Mouse (Mus musculus) cerebellum, postnatal 4 days (tissue): ENCODE measurements around the gene Spag16.
"Not testable (repeated sequence)": the region's sequence is repeated elsewhere in the genome, so short reads cannot be mapped to it uniquely, and the experiment has no call there.

Experiments
- DNase-seq, 2 experiments: peaks; one replicate each; pipeline ENCODE4 v3.0.0; 2022; ENCODE audit warnings: low spot score in 2 of 2, mixed read lengths in 1 of 2

Spag16 gene

GRCm38 (mm10) chr1:69826806-69827703, at the start of gene Spag16:
Gene Spag16, plus strand, starts transcription at chr1:69826970.
- DNase-seq = peak; percentile 58 to 75

GRCm38 (mm10) chr1:69785129-69785528, 41.6 kb upstream of the Spag16 start:
- DNase-seq = peak in 1 of 2 experiments; percentile 42

GRCm38 (mm10) chr1:69786716-69787115, 40.1 kb upstream of the Spag16 start:
- DNase-seq = no peak

- DNase-seq = no peak
Measured at GRCm38 (mm10) chr1:69787379-69787778, 39.4 kb upstream of the Spag16 start.

GRCm38 (mm10) chr1:69790337-69791250, 36.2 kb upstream of the Spag16 start:
- peak; percentile 37 to 74 for DNase-seq

GRCm38 (mm10) chr1:69798948-69799565, 27.7 kb upstream of the Spag16 start:
- DNase-seq = no peak

GRCm38 (mm10) chr1:69810161-69810560, 16.6 kb upstream of the Spag16 start:
- no peak for DNase-seq

GRCm38 (mm10) chr1:69825635-69826034, 1.1 kb upstream of the Spag16 start:
- not testable (repeated sequence) for DNase-seq

GRCm38 (mm10) chr1:69828872-69829479, 2.2 kb downstream of the Spag16 start:
- no peak for DNase-seq

GRCm38 (mm10) chr1:69830586-69830985, 3.8 kb downstream of the Spag16 start:
- no peak for DNase-seq

GRCm38 (mm10) chr1:69831002-69831401, 4.2 kb downstream of the Spag16 start:
- DNase-seq = no peak

- DNase-seq = not testable (repeated sequence)
Measured at GRCm38 (mm10) chr1:69833476-69833875, 6.7 kb downstream of the Spag16 start.

- DNase-seq = no peak
Measured at GRCm38 (mm10) chr1:69853436-69853835, 26.7 kb downstream of the Spag16 start.

GRCm38 (mm10) chr1:69867776-69868175, 41.0 kb downstream of the Spag16 start:
- no peak for DNase-seq

- no peak for DNase-seq
Measured at GRCm38 (mm10) chr1:69956606-69957005, 129.8 kb downstream of the Spag16 start.

GRCm38 (mm10) chr1:69996874-69997273, 170.1 kb downstream of the Spag16 start:
- DNase-seq = no peak

GRCm38 (mm10) chr1:70012991-70013390, 186.2 kb downstream of the Spag16 start:
- no peak for DNase-seq

GRCm38 (mm10) chr1:70037384-70037783, 210.6 kb downstream of the Spag16 start:
- no peak for DNase-seq

- DNase-seq = no peak
Measured at GRCm38 (mm10) chr1:70067404-70067803, 240.6 kb downstream of the Spag16 start.

- DNase-seq = no peak
Measured at GRCm38 (mm10) chr1:70073440-70073839, 246.7 kb downstream of the Spag16 start.

GRCm38 (mm10) chr1:70078806-70079205, 252.0 kb downstream of the Spag16 start:
- DNase-seq = no peak
